Mouse (Mus musculus): ENCODE measurements around the gene Bzw1. TPM values are rescaled to one million over a fixed set of nuclear protein-coding genes. Genes with fewer than 3 reads are reported as not detected.
A peak's percentile ranks its signal among the peaks of the same experiment; 100 is the strongest.
"Not testable (repeated sequence)": the region's sequence is repeated elsewhere in the genome, so short reads cannot be mapped to it uniquely, and the experiment has no call there.

The Bzw1 gene
- polyA plus RNA-seq, 1 experiment from 2014 or later: 332 TPM

GRCm38 (mm10) chr1:58374266-58374665 lies 18.4 kb upstream of the Bzw1 start:
- H3K4me3 ChIP-seq; H3K36me3 ChIP-seq (replicated peaks); ATAC-seq (replicated peaks); H3K4me1 ChIP-seq; H3K9ac ChIP-seq; H3K27ac ChIP-seq; H3K27me3 ChIP-seq (replicated peaks); H3K9me3 ChIP-seq; H3K4me2 ChIP-seq: not testable (repeated sequence)
- WGBS: 85% methylated on average over 2 of the region's 2 CpGs

GRCm38 (mm10) chr1:58375574-58376147 lies 17.0 kb upstream of the Bzw1 start:
- no peak overlapping the region for H3K4me2 ChIP-seq
- H3K27ac ChIP-seq: no peak overlapping the region
- no peaks in the 10 kb centered on the region for H3K9me3 ChIP-seq
- WGBS: 75% methylated on average over 3 of the region's 3 CpGs
- no peak for ATAC-seq (replicated peaks)
- no peaks in the 10 kb centered on the region for H3K36me3 ChIP-seq (replicated peaks)
- no peaks in the 10 kb centered on the region for H3K27me3 ChIP-seq (replicated peaks)
- no peak overlapping the region for H3K9ac ChIP-seq
- no peaks in the 10 kb centered on the region for H3K4me1 ChIP-seq
- no peak overlapping the region for H3K4me3 ChIP-seq

GRCm38 (mm10) chr1:58382586-58383281 lies 10.0 kb upstream of the Bzw1 start:
- no peaks in the 10 kb centered on the region for H3K4me1 ChIP-seq
- H3K27me3 ChIP-seq (replicated peaks): no peaks in the 10 kb centered on the region
- no peak overlapping the region for H3K9ac ChIP-seq
- no peak overlapping the region for H3K4me2 ChIP-seq
- 76% methylated on average over 5 of the region's 5 CpGs for WGBS
- ATAC-seq (replicated peaks): no peak
- H3K27ac ChIP-seq: no peak overlapping the region
- no peaks in the 10 kb centered on the region for H3K9me3 ChIP-seq
- no peaks in the 10 kb centered on the region for H3K36me3 ChIP-seq (replicated peaks)
- H3K4me3 ChIP-seq: no peak overlapping the region

- no peak for ATAC-seq (replicated peaks)
- Histone ChIP-seq H3K4me1 (peaks cover 23% of the 10 kb centered on the region), H3K27ac (peak overlapping the region; percentile 99), H3K4me2 (peak overlapping the region; percentile 55), H3K4me3 (peak overlapping the region; percentile 92), H3K27me3 (replicated peaks) (no peaks in the 10 kb centered on the region), H3K36me3 (replicated peaks) (peaks cover 11% of the 10 kb centered on the region), H3K9me3 (no peaks in the 10 kb centered on the region), H3K9ac (peak overlapping the region; percentile 92)
- 45% methylated on average over 19 of the region's 19 CpGs for WGBS
These were observed 1.1 kb upstream of the Bzw1 start for GRCm38 (mm10) chr1:58391421-58392267.

- peak overlapping the region; percentile 92 for H3K9ac ChIP-seq
- H3K27ac ChIP-seq: peak overlapping the region; percentile 99
- H3K9me3 ChIP-seq: no peaks in the 10 kb centered on the region
- peaks cover 23% of the 10 kb centered on the region for H3K4me1 ChIP-seq
- no peaks in the 10 kb centered on the region for H3K27me3 ChIP-seq (replicated peaks)
- peak overlapping the region; percentile 92 for H3K4me3 ChIP-seq
- H3K4me2 ChIP-seq: peak overlapping the region; percentile 55
- 0% methylated on average over 16 of the region's 16 CpGs for WGBS
- peaks cover 12% of the 10 kb centered on the region for H3K36me3 ChIP-seq (replicated peaks)
- ATAC-seq (replicated peaks): peak; percentile 31
These were observed 438 bp upstream of the Bzw1 start for GRCm38 (mm10) chr1:58392268-58392651.

- Histone ChIP-seq H3K4me1 (peaks cover 23% of the 10 kb centered on the region), H3K4me3 (peak overlapping the region; percentile 92), H3K36me3 (replicated peaks) (peaks cover 23% of the 10 kb centered on the region), H3K9me3 (no peaks in the 10 kb centered on the region), H3K27ac (peak overlapping the region; percentile 99), H3K27me3 (replicated peaks) (no peaks in the 10 kb centered on the region), H3K4me2 (peak overlapping the region; percentile 74), H3K9ac (peak overlapping the region; percentile 92)
- peak; percentile 77 for ATAC-seq (replicated peaks)
- 1% methylated on average over 81 of the region's 90 CpGs for whole genome bisulfite sequencing
These were observed 842 bp downstream of the Bzw1 start for GRCm38 (mm10) chr1:58393284-58394195.

- no peak for ATAC-seq (replicated peaks)
- WGBS: 95% methylated on average over 3 of the region's 3 CpGs
- Histone ChIP-seq H3K36me3 (replicated peaks) (peaks cover 39% of the 10 kb centered on the region), H3K27ac (no peak overlapping the region), H3K9ac (no peak overlapping the region), H3K9me3 (no peaks in the 10 kb centered on the region), H3K4me3 (no peak overlapping the region), H3K4me1 (peaks cover 23% of the 10 kb centered on the region), H3K27me3 (replicated peaks) (no peaks in the 10 kb centered on the region), H3K4me2 (no peak overlapping the region)
These were observed 2.6 kb downstream of the Bzw1 start for GRCm38 (mm10) chr1:58395341-58395740.

GRCm38 (mm10) chr1:58396179-58396578 lies 3.5 kb downstream of the Bzw1 start:
- Histone ChIP-seq H3K27me3 (replicated peaks) (no peaks in the 10 kb centered on the region), H3K9me3 (no peaks in the 10 kb centered on the region), H3K27ac (no peak overlapping the region), H3K36me3 (replicated peaks) (peaks cover 47% of the 10 kb centered on the region), H3K4me3 (no peak overlapping the region), H3K9ac (no peak overlapping the region), H3K4me2 (no peak overlapping the region), H3K4me1 (peaks cover 21% of the 10 kb centered on the region)
- no peak for ATAC-seq (replicated peaks)
- WGBS: 100% methylated on average over 1 of the region's 1 CpGs

GRCm38 (mm10) chr1:58397731-58398130 lies 5.0 kb downstream of the Bzw1 start:
- H3K27me3 ChIP-seq (replicated peaks): no peaks in the 10 kb centered on the region
- no peak overlapping the region for H3K27ac ChIP-seq
- H3K4me3 ChIP-seq: no peak overlapping the region
- H3K9ac ChIP-seq: no peak overlapping the region
- H3K4me2 ChIP-seq: no peak overlapping the region
- H3K4me1 ChIP-seq: peaks cover 14% of the 10 kb centered on the region
- H3K36me3 ChIP-seq (replicated peaks): peaks cover 60% of the 10 kb centered on the region
- no peaks in the 10 kb centered on the region for H3K9me3 ChIP-seq
- ATAC-seq (replicated peaks): no peak
- 94% methylated on average over 6 of the region's 6 CpGs for WGBS

GRCm38 (mm10) chr1:58401396-58401795 lies 8.7 kb downstream of the Bzw1 start:
- Histone ChIP-seq H3K36me3 (replicated peaks) (peaks cover 72% of the 10 kb centered on the region), H3K4me1 (no peaks in the 10 kb centered on the region), H3K4me3 (no peak overlapping the region), H3K4me2 (no peak overlapping the region), H3K9me3 (no peaks in the 10 kb centered on the region), H3K27me3 (replicated peaks) (no peaks in the 10 kb centered on the region), H3K27ac (no peak overlapping the region), H3K9ac (no peak overlapping the region)
- no peak for ATAC-seq (replicated peaks)
- 92% methylated on average over 6 of the region's 6 CpGs for WGBS

- WGBS: 94% methylated on average over 5 of the region's 5 CpGs
These were observed 11.0 kb downstream of the Bzw1 start for GRCm38 (mm10) chr1:58403745-58404144.

GRCm38 (mm10) chr1:58407321-58407720 lies 14.6 kb downstream of the Bzw1 start:
- WGBS: 97% methylated on average over 7 of the region's 7 CpGs
- Histone ChIP-seq H3K4me2 (no peak overlapping the region), H3K4me3 (no peak overlapping the region), H3K36me3 (replicated peaks) (peaks cover 52% of the 10 kb centered on the region), H3K9me3 (no peaks in the 10 kb centered on the region), H3K4me1 (no peaks in the 10 kb centered on the region), H3K27me3 (replicated peaks) (no peaks in the 10 kb centered on the region), H3K9ac (no peak overlapping the region), H3K27ac (no peak overlapping the region)
- ATAC-seq (replicated peaks): no peak

More at GRCm38 (mm10) chr1:58403745-58404144, 11.0 kb downstream of the Bzw1 start:
- Histone ChIP-seq H3K4me3 (no peak overlapping the region), H3K4me1 (no peaks in the 10 kb centered on the region), H3K27me3 (replicated peaks) (no peaks in the 10 kb centered on the region), H3K9me3 (no peaks in the 10 kb centered on the region), H3K4me2 (no peak overlapping the region), H3K27ac (no peak overlapping the region), H3K36me3 (replicated peaks) (peaks cover 58% of the 10 kb centered on the region), H3K9ac (no peak overlapping the region)
- no peak for ATAC-seq (replicated peaks)

All from midbrain, embryonic 15.5 days (tissue).